Mouse (Mus musculus): ENCODE measurements at regions not wholly inside any gene's neighbourhood (a gene's known extent, or its start where the extent isn't known, plus 50 kb on each side); places are given as distances from the start of the nearest gene placed in this dataset.

- intact Hi-C loops (cut with DNase I) = no loop called here
These were observed 291.5 kb downstream of the Ptpru start for GRCm38 (mm10) chr4:131546422-131547200.

- intact Hi-C loops (cut with DNase I) = no loop called here
These were observed 288.5 kb downstream of the Ptpru start for GRCm38 (mm10) chr4:131549581-131549980.

GRCm38 (mm10) chr4:131558513-131558912 lies 279.6 kb downstream of the Ptpru start:
- intact Hi-C loops (cut with DNase I) = no loop called here

DNA sequence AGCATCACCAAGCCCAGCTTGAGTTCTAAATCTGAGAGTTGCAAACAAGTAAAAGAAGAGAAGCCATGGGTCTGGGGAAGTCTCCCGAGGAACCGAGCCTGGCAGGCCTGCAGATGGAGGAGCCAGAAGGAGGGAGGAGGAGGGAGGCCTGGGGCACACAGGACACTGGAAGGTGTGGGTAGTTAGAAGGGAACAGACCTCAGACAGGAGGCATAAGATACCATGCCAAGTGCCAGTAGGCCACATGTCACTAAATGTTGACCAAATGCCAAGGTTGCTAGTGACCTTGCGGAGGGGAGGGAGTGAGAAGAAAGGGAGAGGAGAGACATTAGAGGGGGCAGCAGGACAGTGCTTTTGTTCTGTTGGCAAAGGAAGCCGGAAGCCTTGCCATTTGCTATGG lies 274.2 kb downstream of the Ptpru start:
- intact Hi-C loops (cut with DNase I) = no loop called here

- intact Hi-C loops (cut with DNase I) = no loop called here
These were observed 272.9 kb downstream of the Ptpru start for GRCm38 (mm10) chr4:131565203-131565602.

DNA sequence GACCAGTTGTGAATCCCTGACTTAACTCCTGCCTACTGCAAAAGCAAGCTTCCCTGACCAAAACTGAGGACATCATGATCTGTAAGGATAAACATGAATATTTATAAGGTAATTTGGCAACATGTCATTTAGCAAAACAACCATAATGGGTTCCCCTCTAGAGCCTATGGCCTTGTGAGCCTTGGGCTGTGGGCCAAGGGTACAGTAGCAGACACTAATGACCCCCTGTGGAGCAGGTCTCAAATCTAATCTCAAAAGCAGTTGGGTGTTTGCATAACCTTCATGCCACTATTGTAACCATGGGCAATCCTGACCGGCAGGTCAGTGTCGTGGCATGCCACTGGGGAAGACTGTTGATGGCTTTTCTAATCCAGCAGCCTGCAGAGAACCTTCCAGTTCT lies 270.8 kb downstream of the Ptpru start:
- intact Hi-C loops (cut with DNase I) = no loop called here

DNA sequence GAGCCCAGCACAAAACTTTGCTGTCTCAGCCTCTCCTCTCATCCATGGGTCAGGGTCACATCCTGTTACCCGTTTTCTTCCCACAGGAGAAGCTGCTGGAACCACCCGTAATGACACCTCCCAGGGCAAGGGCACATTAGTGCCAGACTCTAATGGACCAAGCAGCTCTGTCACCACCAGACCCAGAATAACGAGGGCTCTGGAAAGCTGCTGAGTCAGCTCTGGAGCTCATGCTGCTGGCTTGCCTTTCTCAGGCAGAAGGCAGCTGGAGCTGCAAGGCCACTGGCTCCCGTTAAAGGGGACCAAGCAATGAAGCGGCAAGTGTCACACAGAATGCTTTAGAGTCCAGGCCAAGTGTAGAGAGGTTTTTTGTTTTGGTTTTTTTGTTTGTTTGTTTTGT lies 268.9 kb downstream of the Ptpru start:
- intact Hi-C loops (cut with DNase I) = no loop called here

GRCm38 (mm10) chr4:131577571-131577970 lies 260.5 kb downstream of the Ptpru start:
- intact Hi-C loops (cut with DNase I) = no loop called here

DNA sequence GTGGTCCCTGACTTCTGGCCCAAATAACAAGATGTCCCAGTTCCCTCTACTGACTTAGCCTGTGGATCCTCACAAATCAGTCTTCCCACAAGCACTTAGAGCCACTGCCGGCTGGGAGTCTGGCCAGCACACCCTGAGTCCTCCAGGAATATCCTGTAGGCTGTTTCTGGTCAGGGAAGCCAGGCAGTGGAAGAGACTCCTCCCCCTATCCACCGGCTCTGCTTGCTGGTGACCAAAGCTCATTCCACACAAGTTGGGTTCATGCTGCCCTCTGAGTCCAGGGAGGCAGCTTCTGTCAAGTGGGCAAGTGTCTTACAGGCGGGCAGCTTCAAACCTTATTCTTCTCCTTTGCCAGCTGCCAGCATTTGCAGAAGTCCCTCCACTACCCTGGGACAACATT lies 252.1 kb downstream of the Ptpru start:
- intact Hi-C loops (cut with DNase I) = no loop called here

DNA sequence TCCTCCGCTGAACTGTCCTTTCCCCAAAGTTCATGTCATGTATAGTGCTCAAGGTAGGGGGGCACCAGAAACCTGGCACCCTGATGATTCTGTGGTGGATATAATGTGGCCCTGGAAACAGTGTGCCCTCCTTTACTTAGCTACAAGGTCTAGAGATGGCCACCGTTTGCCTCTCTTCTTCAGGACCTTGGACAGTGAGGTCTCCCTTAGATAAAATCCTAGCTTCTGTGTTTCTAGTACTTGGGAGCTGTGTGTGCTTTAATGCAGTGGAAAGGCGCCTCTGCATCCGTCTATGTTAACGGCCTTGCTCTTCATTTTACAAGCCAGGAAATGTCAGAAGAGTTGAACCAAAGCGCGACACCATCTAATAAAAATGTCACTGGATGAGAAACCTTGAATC lies 250.6 kb downstream of the Ptpru start:
- intact Hi-C loops (cut with DNase I) = no loop called here

DNA sequence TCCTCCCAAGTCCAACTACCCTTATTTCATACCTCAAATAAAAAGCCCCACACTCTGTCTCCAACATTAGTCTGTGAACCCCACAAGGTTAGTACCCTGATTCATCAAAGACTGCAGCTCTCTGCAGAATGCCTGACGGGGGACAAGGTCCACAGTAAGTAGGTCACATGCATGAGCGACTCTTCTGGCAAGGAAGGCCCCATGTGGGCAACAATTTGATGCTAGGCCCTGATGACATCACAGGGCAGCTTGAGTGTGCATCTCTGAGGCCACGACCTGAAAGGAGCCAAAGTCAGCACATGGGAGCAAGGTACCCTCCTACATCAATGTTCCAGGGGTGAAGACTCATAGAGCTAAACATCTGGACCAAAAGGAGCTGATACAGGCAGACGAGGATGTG lies 248.0 kb downstream of the Ptpru start:
- intact Hi-C loops (cut with DNase I) = no loop called here

- intact Hi-C loops (cut with DNase I) = no loop called here
These were observed 246.6 kb downstream of the Ptpru start for GRCm38 (mm10) chr4:131591456-131591855.

DNA sequence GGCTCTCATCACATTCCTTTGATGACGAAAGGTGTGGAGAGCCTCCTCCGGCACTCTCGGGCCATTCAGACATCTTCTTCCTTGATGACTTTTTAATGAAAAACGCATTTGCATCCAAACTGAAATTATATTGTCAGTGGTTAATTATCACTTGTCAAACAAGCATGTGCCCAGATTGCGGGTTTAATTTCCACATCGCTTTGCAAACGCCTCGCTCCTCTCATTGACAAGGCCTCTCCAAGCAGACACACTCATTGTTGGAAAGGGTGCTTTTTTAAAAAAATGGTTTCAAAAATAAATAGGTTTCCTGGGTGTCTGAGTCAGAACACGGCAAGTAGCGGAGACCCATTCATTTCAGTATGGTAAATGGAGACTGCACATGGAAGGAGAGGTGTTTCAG lies 240.1 kb downstream of the Ptpru start:
- intact Hi-C loops (cut with DNase I) = no loop called here

- intact Hi-C loops (cut with DNase I) = no loop called here
These were observed 223.7 kb downstream of the Ptpru start for GRCm38 (mm10) chr4:131614434-131614833.

- intact Hi-C loops (cut with DNase I) = no loop called here
These were observed 222.5 kb downstream of the Ptpru start for GRCm38 (mm10) chr4:131615587-131615986.

DNA sequence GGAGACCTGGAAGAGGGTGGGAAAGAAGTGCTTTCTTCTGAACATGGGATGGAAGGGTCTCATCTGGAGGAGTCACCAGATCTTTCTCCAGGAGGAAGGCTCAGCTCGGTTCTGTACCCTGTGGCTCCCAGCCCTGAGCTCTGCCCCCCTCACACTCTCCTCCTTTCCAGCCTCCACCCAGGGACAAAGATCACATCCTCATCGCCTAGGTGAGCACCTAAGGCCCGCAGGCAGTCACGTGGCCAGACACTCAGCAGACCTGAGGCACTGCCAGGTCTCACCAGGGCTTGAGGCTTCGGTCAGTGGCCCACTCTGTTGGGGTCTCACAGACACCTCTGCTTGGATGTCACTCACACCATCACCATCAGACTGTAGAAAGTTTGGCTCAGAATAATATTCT lies 200.0 kb downstream of the Ptpru start:
- intact Hi-C loops (cut with DNase I) = no loop called here

DNA sequence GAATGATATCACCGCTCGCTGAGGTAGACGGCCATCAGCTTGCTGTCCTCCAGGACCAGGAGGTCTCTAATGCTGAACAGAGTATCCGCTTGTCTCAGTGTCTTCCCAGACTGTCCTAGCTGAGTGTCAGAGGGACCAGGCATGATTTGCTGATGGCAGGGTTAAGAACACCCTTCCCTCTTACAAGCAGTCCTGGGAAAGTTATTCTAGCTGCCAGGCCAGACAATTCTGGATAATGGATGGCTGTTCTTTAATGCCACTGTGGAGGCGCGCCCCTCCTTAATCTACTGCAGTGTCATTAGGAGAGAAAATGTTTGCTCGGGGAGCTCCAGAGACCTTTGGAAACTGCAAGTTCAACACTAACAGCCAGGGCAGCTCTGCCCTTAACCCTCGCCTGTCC lies 182.1 kb downstream of the Ptpru start:
- intact Hi-C loops (cut with DNase I) = no loop called here

- intact Hi-C loops (cut with DNase I) = no loop called here
These were observed 180.2 kb downstream of the Ptpru start for GRCm38 (mm10) chr4:131657922-131658321.

DNA sequence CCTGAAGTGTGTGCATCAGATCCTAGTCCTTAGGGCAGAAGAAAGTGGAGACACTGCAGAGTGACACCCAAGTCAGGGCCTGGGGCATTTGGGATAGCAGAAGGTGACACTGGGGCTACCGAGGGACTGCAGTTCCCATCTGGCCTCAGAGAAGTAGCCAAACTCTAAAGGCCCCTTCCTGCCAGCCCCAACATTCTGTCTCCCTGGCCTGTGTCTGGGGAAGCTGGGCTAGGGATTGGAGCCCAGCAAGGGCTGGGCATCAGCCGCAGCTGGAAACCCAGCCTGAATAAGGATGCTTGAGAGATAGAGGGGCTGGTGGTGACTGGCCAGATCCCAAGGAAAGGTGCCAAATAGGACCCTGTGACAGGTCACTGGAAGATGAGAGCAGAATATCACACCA lies 177.2 kb downstream of the Ptpru start:
- intact Hi-C loops (cut with DNase I) = no loop called here

GRCm38 (mm10) chr4:131671784-131672515 lies 166.1 kb downstream of the Ptpru start:
- intact Hi-C loops (cut with DNase I) = no loop called here

DNA sequence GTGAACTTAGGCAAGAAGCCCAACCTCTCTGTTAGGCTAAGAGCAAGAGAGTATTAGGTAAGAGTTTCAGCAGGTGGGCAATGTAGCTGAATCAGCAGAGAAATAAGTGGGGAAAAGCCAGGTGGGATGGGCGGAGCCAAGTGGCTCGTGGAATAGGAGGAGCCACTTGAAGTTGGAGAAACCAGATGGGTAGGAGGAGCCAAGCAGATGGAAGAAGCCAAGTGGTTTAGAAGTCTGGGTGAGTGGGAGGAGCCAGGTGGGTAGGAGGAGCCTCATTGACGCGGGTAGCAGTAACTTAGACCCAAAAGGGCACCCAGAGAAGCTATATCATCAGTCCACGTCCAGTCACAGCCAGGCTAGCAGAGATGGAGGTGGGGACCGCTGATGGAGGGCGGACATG lies 160.1 kb downstream of the Ptpru start:
- intact Hi-C loops (cut with DNase I) = no loop called here

DNA sequence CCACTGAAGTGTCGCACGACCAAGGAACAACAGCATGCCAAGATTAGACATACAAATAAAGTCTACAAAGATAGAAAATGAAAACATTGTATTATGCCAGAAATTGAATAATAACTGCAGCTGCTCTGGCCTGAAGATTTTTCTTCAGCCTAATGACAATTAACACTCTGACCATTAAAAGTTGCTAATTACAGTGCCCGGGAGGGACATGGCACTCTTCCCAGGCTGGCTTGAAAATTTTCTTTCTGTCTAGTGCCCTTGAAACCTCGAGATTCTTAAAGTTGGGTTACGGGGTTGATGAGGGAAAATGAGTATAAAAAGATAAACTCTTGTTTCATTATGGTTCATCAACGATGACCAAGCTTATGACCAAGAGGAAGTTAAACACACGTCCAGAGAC lies 154.9 kb downstream of the Ptpru start:
- intact Hi-C loops (cut with DNase I) = no loop called here

- intact Hi-C loops (cut with DNase I) = no loop called here
These were observed 152.5 kb downstream of the Ptpru start for GRCm38 (mm10) chr4:131685544-131685943.
